Mouse (Mus musculus) testis, postnatal 14 days (tissue): ENCODE results near the gene Rapgef2.
A peak's percentile ranks its signal among the peaks of the same experiment; 100 is the strongest.
"Not testable (repeated sequence)": the region's sequence is repeated elsewhere in the genome, so short reads cannot be mapped to it uniquely, and the experiment has no call there.

Experiments
- DNase-seq: peaks from one replicate; pipeline ENCODE4 v3.0.0; 2021; ENCODE audit warnings: low spot score

Gene Rapgef2

DNA sequence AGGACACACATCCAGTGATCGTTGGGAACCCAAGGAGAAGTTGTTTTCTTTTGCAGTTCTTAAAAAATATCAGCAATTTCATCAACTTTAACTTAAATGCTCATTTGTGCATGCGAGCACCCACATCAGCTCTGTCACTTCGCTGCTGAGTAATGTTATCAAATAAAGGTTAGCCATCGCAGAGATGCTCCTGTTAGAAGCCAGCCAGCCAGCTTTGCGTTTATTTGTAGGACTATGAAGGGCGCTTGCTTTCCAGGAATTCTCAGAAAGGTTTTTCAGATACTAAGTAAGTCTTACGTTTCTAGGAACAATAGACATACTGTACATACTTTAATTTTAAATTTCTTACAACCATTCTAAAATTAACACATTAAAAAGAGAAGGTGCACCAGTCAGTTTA lies 185.5 kb downstream of the Rapgef2 start:
- DNase-seq: no peak

DNA sequence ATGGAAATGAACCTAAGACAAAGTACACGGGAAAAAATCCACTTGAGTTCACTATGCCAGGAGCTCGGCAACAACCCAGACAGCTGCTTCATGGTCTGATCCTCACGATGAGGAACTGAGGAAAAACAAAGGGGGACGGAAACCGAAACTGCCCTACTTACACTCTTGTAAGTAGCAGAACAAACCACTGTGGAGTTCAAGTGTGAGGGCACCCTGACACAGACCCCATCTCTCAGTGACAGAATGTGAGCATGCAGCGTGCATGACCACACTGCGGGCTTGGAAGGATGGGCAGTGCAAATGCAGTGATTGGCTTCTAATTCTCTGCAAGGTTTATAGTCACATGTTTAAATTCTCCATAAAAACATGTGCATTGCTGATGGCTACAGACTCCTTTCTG lies 197.2 kb downstream of the Rapgef2 start:
- no peak for DNase-seq

DNA sequence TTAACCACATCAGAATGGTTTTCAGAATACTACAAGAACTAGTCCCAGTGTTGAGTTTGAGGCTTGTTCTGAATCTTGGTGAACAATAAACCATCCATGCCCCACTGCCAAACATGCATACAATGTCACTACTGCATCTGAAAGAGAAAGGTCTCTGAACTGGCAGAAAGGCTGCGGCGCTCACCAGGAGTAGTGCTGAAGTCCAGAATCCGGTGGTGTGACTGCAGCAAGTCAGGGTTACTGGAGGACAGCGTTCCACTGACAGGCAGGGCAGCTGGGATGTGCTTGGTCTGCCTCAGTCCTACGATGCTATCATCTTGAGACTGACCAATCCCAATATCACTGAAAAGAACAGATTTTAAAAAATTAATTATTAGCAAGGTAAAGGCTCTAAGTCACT lies 197.9 kb downstream of the Rapgef2 start:
- no peak for DNase-seq

DNA sequence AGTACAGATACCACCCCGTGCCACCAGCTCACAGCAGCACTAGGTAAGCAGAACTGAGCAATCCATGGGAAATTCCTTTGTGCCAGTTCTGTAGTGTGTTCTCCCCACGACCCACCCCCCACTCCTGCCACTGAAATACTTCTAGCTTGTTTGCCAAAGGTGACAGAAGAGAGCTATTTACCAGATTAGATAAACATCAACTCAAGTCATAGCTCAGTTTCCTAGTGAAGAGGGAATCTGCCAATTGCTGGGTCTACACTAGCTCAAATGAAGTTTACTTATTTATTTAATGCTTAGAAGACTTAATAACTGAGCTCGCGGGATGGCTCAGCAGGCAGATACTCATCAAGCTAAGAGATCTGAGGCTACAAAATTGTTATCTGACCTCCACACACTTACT lies 200.0 kb downstream of the Rapgef2 start:
- DNase-seq: no peak

DNA sequence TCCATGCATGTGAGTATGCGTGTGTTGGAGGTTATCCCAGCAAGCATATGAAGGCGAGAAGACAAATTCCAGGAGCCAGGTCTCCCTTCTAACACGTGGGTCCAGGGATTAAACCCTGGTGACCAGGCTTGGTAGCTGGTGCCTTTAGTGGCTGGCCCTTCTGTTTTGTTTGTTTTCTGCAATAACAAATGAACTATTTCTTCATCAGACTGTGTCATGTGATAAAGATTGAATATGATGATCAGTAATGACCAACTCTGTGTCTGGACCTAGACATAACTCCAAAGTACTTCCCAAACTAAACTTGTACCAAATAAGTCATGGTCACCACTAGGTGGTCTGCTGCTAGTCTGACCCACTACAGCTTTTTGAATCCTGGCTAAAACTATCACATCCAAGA lies 202.4 kb downstream of the Rapgef2 start:
- DNase-seq: no peak

DNA sequence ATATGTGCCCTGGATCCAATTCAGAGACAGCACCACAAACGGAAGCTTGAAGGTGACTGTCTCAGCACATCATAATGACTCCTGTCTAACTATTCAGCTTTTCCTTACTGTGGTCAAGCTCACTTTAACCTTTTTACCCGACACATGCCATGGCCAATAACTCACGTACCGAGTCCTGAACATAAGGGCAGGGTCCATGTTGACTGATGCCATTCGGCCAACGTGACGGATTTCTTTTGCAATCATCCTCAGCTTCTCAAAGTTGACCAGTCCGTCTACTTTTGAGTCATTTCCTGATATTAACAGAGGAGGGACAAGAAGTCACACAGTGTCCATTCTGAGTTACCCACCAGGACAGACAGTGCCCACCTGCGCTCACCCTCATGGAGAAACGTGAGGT lies 203.3 kb downstream of the Rapgef2 start:
- DNase-seq: no peak

DNA sequence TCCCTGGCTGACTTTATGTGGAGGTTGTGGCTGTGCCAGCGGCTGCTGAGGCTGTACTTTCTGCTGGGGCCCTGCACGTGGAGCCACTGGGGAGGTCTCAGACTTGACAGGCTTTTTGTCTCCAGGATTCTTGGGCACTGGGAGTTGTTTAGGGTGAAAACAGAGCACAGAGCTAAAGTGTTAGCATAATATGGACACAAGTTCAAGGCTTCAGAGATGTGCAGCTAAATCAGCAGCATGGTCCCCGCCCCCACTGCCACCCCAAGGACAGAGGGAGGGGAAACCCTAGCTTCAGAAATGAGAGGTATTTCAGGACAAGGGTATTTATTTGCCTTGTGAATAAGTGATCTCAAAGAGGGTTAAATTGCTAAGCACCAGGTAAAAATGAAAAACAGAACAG lies 207.2 kb downstream of the Rapgef2 start:
- no peak for DNase-seq

DNA sequence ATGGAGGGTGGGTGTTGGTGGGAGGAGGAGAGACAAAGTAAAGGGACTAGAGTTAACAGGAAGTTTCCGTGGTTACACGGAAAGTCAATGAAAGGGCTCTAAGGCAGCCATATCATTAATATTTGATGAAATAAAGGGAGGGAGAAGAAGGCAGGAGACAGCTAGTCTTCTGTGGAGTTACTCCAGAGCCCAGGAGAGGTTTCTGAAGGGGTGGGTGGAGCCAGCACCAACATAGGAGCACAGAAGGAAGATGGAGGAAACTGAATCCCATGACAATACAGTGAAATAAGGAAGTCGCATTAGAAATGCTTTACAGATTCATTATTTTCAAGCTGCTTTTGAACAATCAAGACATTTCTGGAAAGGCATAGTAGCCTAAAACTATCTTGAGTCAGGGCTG lies 211.3 kb downstream of the Rapgef2 start:
- DNase-seq: no peak

DNA sequence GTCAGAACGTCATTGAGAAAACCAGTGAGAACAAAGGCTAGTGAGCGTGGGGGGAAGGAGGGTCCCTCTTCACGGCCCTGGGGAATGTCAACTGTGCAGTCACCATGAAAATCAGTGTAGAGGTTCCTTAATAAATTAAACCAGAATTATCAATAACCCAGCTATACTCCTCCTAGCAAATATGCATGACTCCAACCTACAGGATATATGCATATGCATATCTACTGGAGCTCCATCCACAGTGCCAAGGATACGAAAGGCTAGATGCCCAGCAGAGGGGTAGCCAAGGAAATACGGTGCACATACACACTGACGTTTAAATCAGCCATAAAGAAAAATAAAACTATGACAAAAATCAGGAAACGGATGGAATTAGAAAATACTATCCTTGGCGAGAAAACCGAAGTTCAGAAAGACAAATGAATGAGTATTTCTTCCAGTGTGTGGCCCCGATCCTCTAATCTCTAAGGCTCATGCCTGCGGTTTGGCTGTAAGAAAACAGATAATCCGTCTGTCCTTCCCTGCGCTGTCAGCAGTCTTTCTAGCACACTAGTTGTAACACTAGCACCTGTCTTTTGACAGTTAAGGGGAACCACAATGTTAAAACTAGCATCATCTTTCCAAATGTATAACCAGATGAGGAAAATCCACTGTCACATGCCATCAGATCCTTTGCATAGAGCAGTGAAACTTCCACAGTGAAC lies 212.6 kb downstream of the Rapgef2 start:
- DNase-seq: no peak

DNA sequence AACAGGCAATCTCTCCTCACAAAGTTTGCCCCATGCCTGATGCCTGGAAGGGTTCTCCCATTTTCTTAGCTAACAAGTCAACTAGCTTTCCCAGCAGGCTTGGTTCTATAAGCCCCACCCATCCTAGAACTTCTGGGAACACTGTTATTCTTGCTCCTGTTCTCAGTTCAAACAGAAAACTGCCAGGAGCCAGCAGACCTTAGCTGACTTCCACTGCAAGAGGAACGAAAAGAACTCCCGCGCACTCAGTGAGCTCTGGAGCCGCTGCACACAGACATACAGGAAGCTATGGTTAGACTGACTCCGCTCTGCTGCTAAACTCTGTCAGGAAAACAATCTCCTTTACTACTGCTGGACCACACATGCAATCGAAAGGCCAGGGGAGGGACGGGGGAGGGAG lies 214.8 kb downstream of the Rapgef2 start:
- no peak for DNase-seq

DNA sequence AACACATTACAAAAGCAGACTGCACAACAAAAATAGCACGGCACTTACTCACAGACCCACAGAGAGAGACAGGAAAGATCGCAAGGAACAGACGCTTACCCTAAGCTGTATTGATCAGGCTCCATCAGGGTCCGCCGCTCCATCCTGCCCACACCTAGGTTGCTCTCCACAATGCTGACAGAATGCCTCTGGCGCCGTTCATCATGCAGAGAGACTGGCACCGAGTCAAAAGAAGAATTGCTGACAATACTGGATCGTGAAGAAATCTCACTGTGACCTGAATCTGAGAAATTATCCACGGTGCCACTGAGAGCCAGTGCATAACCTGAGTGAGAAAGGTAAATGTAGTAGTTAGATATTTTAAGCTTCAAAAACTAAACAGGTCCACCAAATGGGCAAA lies 216.4 kb downstream of the Rapgef2 start:
- DNase-seq: no peak

DNA sequence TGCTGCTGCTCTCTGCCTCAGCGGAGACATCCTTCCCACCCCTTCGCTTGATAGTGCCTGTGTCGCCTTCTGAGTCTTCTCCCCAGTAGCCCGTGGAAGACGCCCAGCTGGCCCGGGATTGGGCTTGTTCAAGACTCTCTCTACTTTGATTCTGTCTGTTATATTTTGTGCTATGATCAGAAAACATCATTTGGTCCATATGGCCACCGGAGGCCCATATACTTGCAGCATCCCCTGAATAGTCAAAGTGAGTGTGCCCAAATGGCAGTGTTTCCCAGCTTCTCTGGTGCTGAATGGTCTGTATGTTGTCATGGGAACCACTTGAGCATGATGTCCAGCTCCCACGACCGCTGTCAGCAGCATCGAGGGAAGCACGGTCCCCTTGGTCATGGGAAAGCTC lies 217.3 kb downstream of the Rapgef2 start:
- no peak for DNase-seq

DNA sequence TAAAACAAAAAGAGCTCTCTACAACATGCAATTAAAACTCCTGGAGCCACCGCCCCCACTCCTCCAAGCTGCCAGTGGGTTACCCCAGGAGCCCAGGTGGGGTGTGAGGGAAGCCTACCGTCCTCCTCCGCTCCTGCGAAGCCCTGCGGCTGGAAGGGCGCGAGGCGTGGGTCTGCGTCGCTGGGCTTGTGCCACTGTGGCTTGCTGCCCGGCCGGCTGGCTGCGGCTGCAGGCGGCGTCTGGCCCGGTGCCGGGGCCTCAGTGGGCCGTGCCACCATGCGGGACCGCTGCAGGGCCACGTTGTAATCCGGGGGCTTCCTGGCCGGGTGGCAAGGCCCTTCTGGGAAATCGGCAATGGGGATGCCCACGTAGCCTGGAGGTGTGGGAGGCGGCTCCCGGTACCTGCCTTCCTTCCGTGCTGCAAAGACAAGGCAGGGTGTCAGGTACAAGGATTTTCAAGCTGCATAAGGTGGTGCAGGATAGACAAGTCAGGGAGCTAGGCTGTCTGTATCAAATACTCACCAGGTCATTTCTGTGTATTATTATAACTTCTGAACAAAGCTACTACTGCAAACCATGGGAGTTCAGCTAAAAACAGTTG lies 219.8 kb downstream of the Rapgef2 start:
- peak; percentile 33 for DNase-seq

DNA sequence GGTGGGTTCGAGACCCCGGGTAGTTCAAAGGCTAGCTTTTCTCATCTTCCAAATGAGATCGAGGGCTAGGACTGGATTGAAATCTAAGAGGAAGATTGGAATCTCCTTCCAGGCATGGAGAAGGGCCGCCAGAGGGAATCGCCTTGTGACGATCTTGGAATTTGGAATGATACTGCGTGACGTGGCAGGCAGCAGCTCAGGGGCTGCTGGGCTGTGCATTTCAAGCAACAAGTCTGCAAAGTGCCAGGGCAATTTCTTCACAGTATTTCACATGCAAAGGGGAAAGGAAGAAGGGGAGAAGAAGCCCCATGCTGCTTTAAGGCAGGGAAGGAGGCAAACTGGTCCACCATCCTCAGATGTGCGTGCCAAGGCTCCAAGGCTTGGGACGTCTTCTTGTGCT lies 222.2 kb downstream of the Rapgef2 start:
- DNase-seq: no peak

DNA sequence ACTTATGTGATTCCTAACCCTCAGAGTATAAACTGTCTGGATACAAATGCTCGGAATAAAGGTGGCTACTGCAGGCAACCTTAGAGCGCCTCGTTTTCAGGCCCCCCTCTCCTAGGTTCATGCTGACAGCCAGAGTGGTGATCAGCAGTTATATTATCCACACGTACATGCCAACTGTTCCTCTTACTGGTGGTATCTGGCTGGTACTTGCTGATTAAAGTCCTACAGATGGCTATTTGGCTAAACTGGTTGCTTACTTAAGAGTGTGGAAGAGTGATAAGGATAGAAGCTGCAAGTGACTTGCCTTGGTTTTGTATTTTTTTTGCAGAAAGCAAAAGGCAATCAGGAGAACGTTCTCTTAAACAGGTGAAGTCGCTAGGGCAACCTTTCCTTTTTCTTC lies 224.9 kb downstream of the Rapgef2 start:
- DNase-seq: no peak

DNA sequence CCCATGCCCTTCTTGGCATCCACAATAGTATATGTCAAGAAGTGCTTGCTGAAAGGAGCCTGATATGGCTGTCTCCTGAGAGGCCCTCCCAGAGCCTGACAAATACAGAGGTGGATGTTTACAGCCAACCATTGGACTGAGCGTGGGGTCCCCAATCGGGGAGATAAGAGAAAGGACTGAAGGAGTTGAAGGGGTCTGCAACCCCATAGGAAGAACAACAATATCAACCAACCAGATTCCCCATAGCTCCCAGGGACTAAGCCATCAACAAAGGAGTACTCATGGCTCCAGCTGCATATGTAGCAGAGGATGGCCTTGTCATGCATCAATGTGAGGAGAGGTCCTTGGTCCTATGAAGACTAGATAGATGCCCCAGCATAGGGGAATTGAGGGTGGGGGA lies 227.8 kb downstream of the Rapgef2 start:
- not testable (repeated sequence) for DNase-seq

DNA sequence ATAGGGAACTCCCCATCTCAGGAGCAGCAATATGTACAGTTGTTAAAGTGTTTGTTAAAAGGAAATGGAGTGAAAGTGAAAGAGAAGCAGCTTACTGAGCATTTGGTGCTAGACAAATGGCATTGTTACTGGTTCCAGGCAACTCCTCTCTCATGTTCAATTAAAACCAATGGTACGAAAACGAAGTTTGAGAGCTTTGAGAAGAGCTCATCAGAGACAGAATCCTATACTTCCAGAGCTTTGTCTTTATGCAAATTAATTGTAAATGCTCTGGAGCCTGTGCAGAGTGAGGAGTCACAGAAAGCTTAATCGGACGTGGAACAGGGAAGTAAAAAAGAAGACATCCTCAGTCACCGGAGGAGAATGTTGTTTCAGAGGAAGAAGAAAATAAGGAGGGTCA lies 241.1 kb downstream of the Rapgef2 start:
- no peak for DNase-seq

DNA sequence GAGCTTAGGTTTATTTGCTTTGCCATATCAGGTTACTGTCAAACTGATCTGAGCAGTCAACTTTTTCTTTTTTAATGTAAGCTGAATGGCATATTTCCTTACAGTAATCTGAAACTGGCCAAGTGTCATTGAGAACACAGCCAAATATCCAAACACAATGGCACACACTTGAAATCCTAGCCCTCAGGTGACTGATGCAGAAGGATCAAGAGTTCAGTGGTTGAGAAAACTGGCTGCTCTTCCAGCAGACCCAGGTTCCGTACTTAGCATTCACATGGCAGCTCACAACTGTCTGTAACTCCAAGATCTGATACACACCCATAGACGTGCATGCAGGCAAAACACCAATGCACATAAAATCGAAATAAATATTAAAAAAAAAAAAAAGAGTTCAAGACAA lies 243.3 kb downstream of the Rapgef2 start:
- DNase-seq: no peak

DNA sequence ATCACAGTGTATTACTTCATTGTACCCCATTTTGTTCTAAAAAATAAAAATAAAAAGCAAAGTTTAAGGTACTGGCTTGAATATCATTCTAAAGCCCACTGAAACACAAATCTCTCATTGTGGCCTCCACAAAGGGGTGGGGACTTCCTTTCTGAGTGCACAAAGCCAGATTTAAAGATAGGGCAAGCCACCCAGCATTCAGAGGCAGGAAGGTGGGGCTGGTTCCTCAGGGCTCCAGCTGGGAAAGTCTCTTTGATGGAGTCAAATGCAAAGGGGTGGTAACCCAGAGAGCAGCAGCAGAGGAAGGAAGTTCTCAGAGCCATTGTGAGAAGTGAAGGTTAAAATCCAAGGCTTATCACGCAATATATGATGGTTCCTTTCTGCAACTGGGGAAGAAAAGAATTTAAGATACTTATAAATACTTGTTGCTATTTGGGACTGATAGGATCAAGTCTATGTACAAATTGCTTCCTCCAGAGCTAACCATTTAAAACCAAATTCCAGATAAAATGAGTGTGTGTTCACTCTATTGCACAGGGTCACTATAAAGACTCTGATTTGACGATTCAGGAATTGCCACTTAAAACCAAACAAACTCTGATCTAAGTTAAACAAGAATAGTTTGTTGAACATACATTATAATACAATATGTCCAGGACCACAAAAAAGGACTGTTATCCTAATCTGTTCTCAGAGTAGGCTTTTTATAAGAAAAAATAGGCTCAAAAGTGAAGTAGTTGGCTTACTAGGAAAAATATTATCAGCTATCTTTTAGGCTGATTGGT lies 246.5 kb downstream of the Rapgef2 start:
- DNase-seq: no peak

DNA sequence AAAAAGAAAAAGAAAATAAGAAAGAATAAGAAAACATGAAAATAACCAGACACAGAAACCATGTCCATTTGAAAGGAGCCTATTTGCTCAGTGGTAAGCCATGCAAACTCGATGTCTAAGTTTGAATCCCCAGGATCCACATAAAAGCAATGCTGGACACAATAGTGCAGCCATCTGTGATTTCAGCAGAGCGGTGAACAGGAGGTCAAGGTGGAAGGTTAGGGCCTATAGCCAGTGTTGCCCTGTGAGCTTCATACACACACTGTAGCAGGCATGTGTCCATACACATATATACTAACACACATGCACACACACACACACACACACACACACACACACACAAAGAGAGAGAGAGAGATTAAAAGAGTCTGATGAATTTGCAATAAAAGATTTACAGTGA lies 247.3 kb downstream of the Rapgef2 start:
- DNase-seq: no peak

DNA sequence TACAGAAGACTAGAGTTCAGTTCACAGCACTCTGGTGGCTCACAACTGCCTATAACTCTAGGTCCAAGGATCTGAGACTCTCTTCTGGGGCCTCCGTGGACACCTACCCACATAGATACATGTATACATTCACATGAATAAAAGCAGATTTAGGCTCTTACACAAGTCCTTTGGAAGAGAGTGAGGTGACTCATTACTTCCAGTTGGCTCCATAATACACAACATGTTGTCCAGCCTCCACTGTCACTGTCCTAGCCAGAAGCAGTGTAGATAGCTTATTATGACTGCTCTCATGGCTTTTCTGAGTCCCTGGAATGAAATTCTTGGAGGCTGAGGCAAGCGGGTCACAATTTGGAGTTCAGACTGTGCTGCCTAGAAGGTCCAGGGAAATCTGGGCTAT lies 251.9 kb downstream of the Rapgef2 start:
- DNase-seq: no peak

DNA sequence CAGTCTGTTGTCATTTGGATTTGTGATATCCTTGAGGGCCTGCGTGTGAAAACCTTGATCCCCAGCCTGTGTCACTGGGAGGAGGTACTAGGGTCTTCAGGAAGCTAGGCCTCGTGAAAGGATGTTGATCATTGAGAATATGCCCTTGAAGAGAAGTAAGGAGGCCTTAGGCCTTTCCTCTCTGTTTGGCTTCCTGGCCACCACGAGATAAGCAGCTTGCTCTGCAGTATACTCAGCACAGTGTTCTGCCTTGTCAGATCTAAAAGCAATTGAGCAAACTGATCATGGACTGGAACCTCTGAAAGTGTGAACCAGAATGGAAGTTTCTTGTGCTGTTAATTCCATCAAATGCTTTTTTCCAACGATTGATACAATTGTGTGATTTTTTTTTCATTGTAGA lies 255.5 kb downstream of the Rapgef2 start:
- DNase-seq: no peak

DNA sequence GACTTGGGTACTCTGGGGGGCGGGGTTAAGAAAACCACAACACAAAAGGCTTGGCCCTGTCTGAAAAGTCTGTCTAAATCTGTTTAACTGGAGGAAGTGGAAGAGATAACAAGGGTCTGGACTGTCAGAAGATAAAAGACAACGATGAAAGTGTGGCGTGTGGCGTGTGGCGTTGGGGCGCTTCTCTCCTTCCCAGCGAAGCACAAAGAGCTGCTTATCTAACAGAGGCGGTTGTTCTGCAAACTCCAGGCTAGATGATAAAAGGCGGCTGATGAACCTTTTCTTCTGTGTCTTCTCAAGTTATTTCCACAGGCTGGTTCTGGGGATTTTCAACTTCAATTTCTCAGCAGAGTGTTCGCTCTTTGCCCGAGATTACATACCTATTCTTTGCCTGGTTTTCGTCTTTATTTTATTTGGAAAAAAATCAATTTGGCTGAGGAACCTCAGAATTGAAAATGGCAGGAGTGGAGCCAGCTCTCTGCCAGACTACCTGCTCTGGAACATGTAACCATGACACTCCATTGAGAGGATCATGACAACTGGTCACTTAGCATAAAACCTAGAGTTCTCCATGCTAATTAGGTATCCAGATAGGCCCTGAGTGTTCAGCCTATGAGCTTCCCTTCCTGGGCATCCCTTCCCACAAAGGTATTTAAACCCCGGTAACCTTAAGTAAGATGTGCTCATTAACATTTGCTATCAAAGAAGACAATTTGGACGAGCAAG lies 258.0 kb downstream of the Rapgef2 start:
- DNase-seq: no peak
